Mouse (Mus musculus): ENCODE results near the gene Rars.
A peak's percentile ranks its signal among the peaks of the same experiment; 100 is the strongest.
"Not testable (repeated sequence)": the region's sequence is repeated elsewhere in the genome, so short reads cannot be mapped to it uniquely, and the experiment has no call there.

Rars gene

GRCm38 (mm10) chr11:35834022-35834760, at the start of gene Rars:
Gene Rars (minus strand): TSS chr11:35834506.
- DNase-seq (ENCODE audit: low spot score in 2 of 2): peak; percentile 61 to 95

GRCm38 (mm10) chr11:35882777-35883176, 48.5 kb upstream of the Rars start:
- DNase-seq (ENCODE audit: low spot score in 2 of 2): no peak

GRCm38 (mm10) chr11:35878559-35878897, 44.2 kb upstream of the Rars start:
- no peak for DNase-seq (ENCODE audit: low spot score in 2 of 2)

- DNase-seq (ENCODE audit: low spot score in 2 of 2): no peak
Observed at GRCm38 (mm10) chr11:35877651-35878558, 43.6 kb upstream of the Rars start.

GRCm38 (mm10) chr11:35873624-35874244, 39.4 kb upstream of the Rars start:
- no peak for DNase-seq (ENCODE audit: low spot score in 2 of 2)

GRCm38 (mm10) chr11:35870961-35871360, 36.7 kb upstream of the Rars start:
- no peak for DNase-seq (ENCODE audit: low spot score in 2 of 2)

GRCm38 (mm10) chr11:35866140-35866539, 31.8 kb upstream of the Rars start:
- DNase-seq (ENCODE audit: low spot score in 2 of 2): no peak

GRCm38 (mm10) chr11:35864981-35865604, 30.8 kb upstream of the Rars start:
- peak; percentile 42 to 84 for DNase-seq (ENCODE audit: low spot score in 2 of 2)

GRCm38 (mm10) chr11:35863653-35864052, 29.3 kb upstream of the Rars start:
- DNase-seq (ENCODE audit: low spot score in 2 of 2): no peak

- DNase-seq (ENCODE audit: low spot score in 2 of 2): peak in 1 of 2 experiments; percentile 37
Observed at GRCm38 (mm10) chr11:35857395-35858067, 23.2 kb upstream of the Rars start.

- peak; percentile 38 to 55 for DNase-seq (ENCODE audit: low spot score in 2 of 2)
Observed at GRCm38 (mm10) chr11:35856359-35857040, 22.2 kb upstream of the Rars start.

- no peak for DNase-seq (ENCODE audit: low spot score in 2 of 2)
Observed at GRCm38 (mm10) chr11:35855567-35855966, 21.3 kb upstream of the Rars start.

GRCm38 (mm10) chr11:35854941-35855340, 20.6 kb upstream of the Rars start:
- DNase-seq (ENCODE audit: low spot score in 2 of 2): no peak

- no peak for DNase-seq (ENCODE audit: low spot score in 2 of 2)
Observed at GRCm38 (mm10) chr11:35853651-35854050, 19.3 kb upstream of the Rars start.

GRCm38 (mm10) chr11:35852731-35853130, 18.4 kb upstream of the Rars start:
- DNase-seq (ENCODE audit: low spot score in 2 of 2): peak in 1 of 2 experiments; percentile 36

GRCm38 (mm10) chr11:35844299-35844698, 10.0 kb upstream of the Rars start:
- no peak for DNase-seq (ENCODE audit: low spot score in 2 of 2)

- DNase-seq (ENCODE audit: low spot score in 2 of 2): not testable (repeated sequence)
Observed at GRCm38 (mm10) chr11:35842560-35842959, 8.3 kb upstream of the Rars start.

- DNase-seq (ENCODE audit: low spot score in 2 of 2): no peak
Observed at GRCm38 (mm10) chr11:35841738-35842325, 7.5 kb upstream of the Rars start.

- not testable (repeated sequence) for DNase-seq (ENCODE audit: low spot score in 2 of 2)
Observed at GRCm38 (mm10) chr11:35840806-35841205, 6.5 kb upstream of the Rars start.

GRCm38 (mm10) chr11:35840282-35840681, 6.0 kb upstream of the Rars start:
- DNase-seq (ENCODE audit: low spot score in 2 of 2): no peak

All from left cerebral cortex, adult 9 months (tissue).